Mouse (Mus musculus): ENCODE data around the gene Polh.

Polh gene

GRCm38 (mm10) chr17:46127814-46128493, 74.5 kb downstream of the Polh start:
- peak; percentile 94 for DNase-seq

GRCm38 (mm10) chr17:46126608-46127007, 75.8 kb downstream of the Polh start:
- DNase-seq: no peak

- peak; percentile 98 for DNase-seq
Measured at GRCm38 (mm10) chr17:46123953-46124700, 78.3 kb downstream of the Polh start.

- DNase-seq: peak; percentile 91
Measured at GRCm38 (mm10) chr17:46123285-46123684, 79.2 kb downstream of the Polh start.

GRCm38 (mm10) chr17:46122791-46123190, 79.7 kb downstream of the Polh start:
- peak; percentile 93 for DNase-seq
